Mouse (Mus musculus) kidney, adult 8-10 months (tissue): ENCODE data around the gene Adam10.

ENCODE experiments used
- DNase-seq, 2 experiments: peaks; one replicate each; pipeline ENCODE4 v3.0.0; 2022

Gene Adam10

GRCm38 (mm10) chr9:70794643-70795438, 116.0 kb downstream of the Adam10 start:
- no peak for DNase-seq

GRCm38 (mm10) chr9:70795439-70795757, 116.6 kb downstream of the Adam10 start:
- DNase-seq: no peak

- DNase-seq: no peak
Measured at GRCm38 (mm10) chr9:70800588-70801315, 122.0 kb downstream of the Adam10 start.

- DNase-seq: no peak
Measured at GRCm38 (mm10) chr9:70801761-70802160, 123.0 kb downstream of the Adam10 start.

- no peak for DNase-seq
Measured at GRCm38 (mm10) chr9:70802816-70803215, 124.0 kb downstream of the Adam10 start.

- DNase-seq: no peak
Measured at GRCm38 (mm10) chr9:70806069-70806468, 127.3 kb downstream of the Adam10 start.

- DNase-seq: no peak
Measured at GRCm38 (mm10) chr9:70807714-70808113, 128.9 kb downstream of the Adam10 start.

GRCm38 (mm10) chr9:70812551-70812950, 133.8 kb downstream of the Adam10 start:
- DNase-seq: no peak

GRCm38 (mm10) chr9:70816701-70817305, 138.0 kb downstream of the Adam10 start:
- no peak for DNase-seq

GRCm38 (mm10) chr9:70817396-70817795, 138.6 kb downstream of the Adam10 start:
- no peak for DNase-seq

GRCm38 (mm10) chr9:70818739-70819138, 139.9 kb downstream of the Adam10 start:
- no peak for DNase-seq

- DNase-seq: no peak
Measured at GRCm38 (mm10) chr9:70824103-70824502, 145.3 kb downstream of the Adam10 start.

GRCm38 (mm10) chr9:70827911-70828310, 149.1 kb downstream of the Adam10 start:
- DNase-seq: no peak
